Mouse (Mus musculus): ENCODE measurements around the gene Mrps22.

- TF ChIP-seq CTCF (IDR thresholded peaks at IDR 0.05; ENCODE audit: low read depth) (no peak), EP300 (IDR thresholded peaks at IDR 0.05; ENCODE audit: low read depth) (no peak)
These were observed 46.0 kb upstream of the Mrps22 start for GRCm38 (mm10) chr9:98647418-98647817.

Measured in heart, postnatal 0 days (tissue).